Mouse (Mus musculus) MEL (cell line): ENCODE data around the gene Ppp1r10. TPM values are rescaled to one million over a fixed set of nuclear protein-coding genes. Genes with fewer than 3 reads are reported as not detected.

Experiments
- DNase-seq: peaks from one replicate; pipeline ENCODE4 v3.0.0; 2011; ENCODE audit warnings: low read depth, low spot score
- H3K27ac ChIP-seq: 2 replicates; pipeline ENCODE4 v1.5.1; 2012; ENCODE audit warnings: low read depth, mild to moderate bottlenecking, control low read depth, low read length, moderate library complexity; ENCODE audit not compliant: control insufficient read depth
- H3K27me3 ChIP-seq, 2 experiments: fragments of 150-350 bp in 1 of 2; sonication (generic) in 1 of 2; 2 replicates each; pipeline ENCODE4 v1.6.1; 2012; ENCODE audit warnings: low read length in 2 of 2, mild to moderate bottlenecking in 2 of 2, improper control_type of control experiment in 1 of 2, moderate library complexity in 1 of 2; ENCODE audit not compliant: insufficient read depth in 2 of 2, control insufficient read depth in 1 of 2
- H3K36me3 ChIP-seq, 2 experiments: 2 replicates each; pipeline ENCODE4 v1.6.1; 2012 to 2014; ENCODE audit warnings: low read length in 2 of 2, improper control_type of control experiment in 1 of 2, inconsistent platforms in 1 of 2, mild to moderate bottlenecking in 1 of 2; ENCODE audit not compliant: insufficient read depth in 2 of 2, control insufficient read depth in 1 of 2
- H3K4me1 ChIP-seq, 2 experiments: fragments of 150-350 bp in 1 of 2; sonication (generic) in 1 of 2; 2 replicates each; pipeline ENCODE4 v1.6.1; 2012; ENCODE audit warnings: low read length in 2 of 2, improper control_type of control experiment in 1 of 2, mild to moderate bottlenecking in 1 of 2; ENCODE audit not compliant: insufficient read depth in 2 of 2, control insufficient read depth in 1 of 2
- H3K4me3 ChIP-seq, 2 experiments: fragments of 150-350 bp in 1 of 2; sonication (generic) in 1 of 2; 2 replicates each; pipeline ENCODE4 v1.5.1; 2012; ENCODE audit warnings: low read depth in 2 of 2, low read length in 2 of 2, mild to moderate bottlenecking in 2 of 2, moderate library complexity in 2 of 2, control low read depth in 1 of 2, improper control_type of control experiment in 1 of 2; ENCODE audit not compliant: control insufficient read depth in 1 of 2, insufficient read depth in 1 of 2
- H3K79me2 ChIP-seq: 2 replicates; pipeline ENCODE4 v1.6.1; 2012; ENCODE audit warnings: mild to moderate bottlenecking, low read length, moderate library complexity; ENCODE audit not compliant: control insufficient read depth, poor library complexity, insufficient read depth
- H3K9ac ChIP-seq: 2 replicates; pipeline ENCODE4 v1.6.1; 2012; ENCODE audit warnings: low read depth, mild to moderate bottlenecking, control low read depth, low read length, moderate library complexity; ENCODE audit not compliant: control insufficient read depth, poor library complexity, severe bottlenecking
- H3K9me3 ChIP-seq: fragments of 150-350 bp; sonication (generic); replicated peaks from 2 replicates; pipeline ENCODE4 v1.6.1; 2012; ENCODE audit warnings: mild to moderate bottlenecking, low read length, improper control_type of control experiment, moderate library complexity; ENCODE audit not compliant: insufficient read depth
- BHLHE40 ChIP-seq: IDR thresholded peaks from 2 replicates; pipeline ENCODE4 v1.6.1; 2012; ENCODE audit warnings: low read depth, mild to moderate bottlenecking, inconsistent platforms, low read length, improper control_type of control experiment, borderline replicate concordance
- CHD1 ChIP-seq: IDR thresholded peaks from 2 replicates; pipeline ENCODE4 v1.6.1; 2012; ENCODE audit warnings: low read depth, mild to moderate bottlenecking, inconsistent platforms, low read length, improper control_type of control experiment
- CHD2 ChIP-seq: IDR thresholded peaks from 2 replicates; pipeline ENCODE4 v1.6.1; 2011; ENCODE audit warnings: low read length, improper control_type of control experiment
- E2F4 ChIP-seq: IDR thresholded peaks from 2 replicates; pipeline ENCODE4 v1.6.1; 2011; ENCODE audit warnings: low read depth, low read length, improper control_type of control experiment, borderline replicate concordance
- ETS1 ChIP-seq: IDR thresholded peaks from 2 replicates; pipeline ENCODE4 v1.6.1; 2012; ENCODE audit warnings: low read depth, mild to moderate bottlenecking, inconsistent platforms, low read length, improper control_type of control experiment, moderate library complexity
- GATA1 ChIP-seq: IDR thresholded peaks from 2 replicates; pipeline ENCODE4 v1.6.1; 2011; ENCODE audit warnings: low read depth, low read length, improper control_type of control experiment
- HCFC1 ChIP-seq: IDR thresholded peaks from 2 replicates; pipeline ENCODE4 v1.6.1; 2012; ENCODE audit warnings: low read depth, mild to moderate bottlenecking, inconsistent platforms, low read length, improper control_type of control experiment, moderate library complexity
- MAFK ChIP-seq: IDR thresholded peaks from 2 replicates; pipeline ENCODE4 v1.6.1; 2011; ENCODE audit warnings: low read depth, mild to moderate bottlenecking, low read length, improper control_type of control experiment, borderline replicate concordance
- MAX ChIP-seq: IDR thresholded peaks from 2 replicates; pipeline ENCODE4 v1.6.1; 2011; ENCODE audit warnings: low read length, improper control_type of control experiment
- MAZ ChIP-seq: IDR thresholded peaks from 2 replicates; pipeline ENCODE4 v1.6.1; 2012; ENCODE audit warnings: low read depth, mild to moderate bottlenecking, inconsistent platforms, low read length, improper control_type of control experiment
- MEF2A ChIP-seq: IDR thresholded peaks from 2 replicates; pipeline ENCODE4 v1.6.1; 2014; ENCODE audit warnings: low read depth, mild to moderate bottlenecking, inconsistent platforms, low read length, improper control_type of control experiment; ENCODE audit not compliant: poor library complexity, insufficient replicate concordance, severe bottlenecking; ENCODE audit errors: extremely low read depth
- MXI1 ChIP-seq: IDR thresholded peaks from 2 replicates; pipeline ENCODE4 v1.6.1; 2011; ENCODE audit warnings: mild to moderate bottlenecking, low read depth, low read length, improper control_type of control experiment
- NELFE ChIP-seq: IDR thresholded peaks from 2 replicates; pipeline ENCODE4 v1.6.1; 2011; ENCODE audit warnings: low read depth, low read length, improper control_type of control experiment
- NRF1 ChIP-seq: IDR thresholded peaks from 2 replicates; pipeline ENCODE4 v1.6.1; 2014; ENCODE audit warnings: low read depth, mild to moderate bottlenecking, inconsistent platforms, low read length, improper control_type of control experiment, moderate library complexity; ENCODE audit not compliant: poor library complexity, insufficient read depth, severe bottlenecking
- POLR2AphosphoS2 ChIP-seq: IDR thresholded peaks from 2 replicates; pipeline ENCODE4 v1.6.1; 2011; ENCODE audit warnings: low read length, improper control_type of control experiment
- POLR2AphosphoS5 ChIP-seq: IDR thresholded peaks from 2 replicates; pipeline ENCODE4 v1.6.1; 2012; ENCODE audit warnings: low read depth, borderline replicate concordance, mild to moderate bottlenecking, inconsistent platforms, low read length, moderate library complexity, mixed read lengths
- RAD21 ChIP-seq: IDR thresholded peaks from 2 replicates; pipeline ENCODE4 v1.6.1; 2011; ENCODE audit warnings: mild to moderate bottlenecking, low read depth, low read length, improper control_type of control experiment
- RCOR1 ChIP-seq: IDR thresholded peaks from 2 replicates; pipeline ENCODE4 v1.6.1; 2012; ENCODE audit warnings: low read depth, mild to moderate bottlenecking, inconsistent platforms, low read length, improper control_type of control experiment
- SIN3A ChIP-seq: IDR thresholded peaks from 2 replicates; pipeline ENCODE4 v1.6.1; 2012; ENCODE audit warnings: low read length, improper control_type of control experiment, inconsistent platforms
- SMC3 ChIP-seq: IDR thresholded peaks from 2 replicates; pipeline ENCODE4 v1.6.1; 2011; ENCODE audit warnings: low read depth, low read length, improper control_type of control experiment
- TAL1 ChIP-seq: IDR thresholded peaks from 2 replicates; pipeline ENCODE4 v1.6.1; 2012; ENCODE audit warnings: mild to moderate bottlenecking, inconsistent platforms, low read length, moderate library complexity, mixed read lengths
- TCF12 ChIP-seq: IDR thresholded peaks from 2 replicates; pipeline ENCODE4 v1.6.1; 2014; ENCODE audit warnings: low read depth, mild to moderate bottlenecking, inconsistent platforms, low read length, improper control_type of control experiment, moderate library complexity
- USF1 ChIP-seq: IDR thresholded peaks from 2 replicates; pipeline ENCODE4 v1.6.1; 2014; ENCODE audit warnings: low read depth, mild to moderate bottlenecking, inconsistent platforms, low read length, improper control_type of control experiment, moderate library complexity
- USF2 ChIP-seq, 2 experiments: IDR thresholded peaks; 2 replicates each; pipeline ENCODE4 v1.6.1; 2011 to 2012; ENCODE audit warnings: improper control_type of control experiment in 2 of 2, low read length in 2 of 2, borderline replicate concordance in 1 of 2, inconsistent platforms in 1 of 2, low read depth in 1 of 2, mild to moderate bottlenecking in 1 of 2; ENCODE audit not compliant: insufficient read depth in 1 of 2
- ZC3H11A ChIP-seq: IDR thresholded peaks from 2 replicates; pipeline ENCODE4 v1.6.1; 2012; ENCODE audit warnings: low read depth, mild to moderate bottlenecking, inconsistent platforms, low read length, improper control_type of control experiment
- ZKSCAN1 ChIP-seq: IDR thresholded peaks from 2 replicates; pipeline ENCODE4 v1.6.1; 2012; ENCODE audit warnings: low read depth, mild to moderate bottlenecking, inconsistent platforms, low read length, improper control_type of control experiment, moderate library complexity
- ZMIZ1 ChIP-seq: IDR thresholded peaks from 2 replicates; pipeline ENCODE4 v1.6.1; 2012; ENCODE audit warnings: low read depth, mild to moderate bottlenecking, inconsistent platforms, low read length, improper control_type of control experiment, moderate library complexity
- polyA plus RNA-seq, 2 experiments: library from polyadenylated mRNA; stranded (reverse) in 1 of 2; unstranded in 1 of 2; fragments of >175 nt in 1 of 2; fragments of >200 nt in 1 of 2; gene quantifications; 2 replicates each; pipeline versions ENCODE4 v1.2.1 to v1.2.4; 2012; ENCODE audit warnings: low replicate concordance in 2 of 2, low read depth in 1 of 2; ENCODE audit not compliant: insufficient read length in 2 of 2, insufficient read depth in 1 of 2, missing spikeins in 1 of 2
- total RNA-seq: library from RNA; depleted of rRNA; stranded (reverse); fragments of 300-350 nt; gene quantifications from 2 replicates; pipeline ENCODE4 v1.2.3, GENCODE M21; 2012

Gene Ppp1r10
- total and polyA plus RNA-seq, 3 experiments = 25.3 to 61.4 TPM; not detected in 1

DNA sequence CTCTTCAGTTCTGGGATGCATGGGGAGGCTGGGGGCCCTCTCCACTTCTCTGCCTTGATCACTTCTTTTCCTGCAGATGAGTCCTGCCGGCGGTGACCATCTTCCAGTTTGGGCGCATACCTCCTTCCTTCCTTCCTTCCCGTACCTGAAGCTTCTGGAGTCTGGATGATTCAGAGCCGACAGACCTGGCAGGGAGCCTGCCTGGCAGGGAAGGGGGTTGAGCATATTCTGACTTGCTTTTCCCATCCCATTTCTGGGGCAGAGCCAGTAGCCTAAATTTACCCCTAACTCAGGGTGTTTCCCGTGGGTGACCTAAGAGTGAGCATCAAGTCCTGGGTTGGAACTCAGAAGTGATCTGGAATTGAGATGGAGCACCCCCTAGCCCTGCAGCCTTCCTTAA is 41.5 kb upstream of the Ppp1r10 start:
- Histone ChIP-seq H3K4me1 (peaks cover 0 to 14% of the 10 kb centered on the region in 2 experiments; a peak in 3 of 4 replicates), H3K9ac (no peak overlapping the region), H3K27ac (peak overlapping the region; percentile 65), H3K27me3 (no peaks in the 10 kb centered on the region), H3K9me3 (no peaks in the 10 kb centered on the region), H3K36me3 (peaks cover 0 to 14% of the 10 kb centered on the region in 2 experiments; a peak in 2 of 4 replicates), H3K4me3 (no peak overlapping the region), H3K79me2 (peaks cover 5% of the 10 kb centered on the region)
- TF ChIP-seq MXI1 (no peak), RAD21 (no peak), BHLHE40 (no peak), CHD1 (no peak), POLR2AphosphoS5 (no peak), CHD2 (no peak), USF2 (IDR thresholded peaks at IDR 0.05; ENCODE audit: borderline replicate concordance in 1 of 2, insufficient read depth in 1 of 2, low read depth in 1 of 2, low read length in 2 of 2) (no peak), ZMIZ1 (no peak), HCFC1 (no peak), RCOR1 (no peak), MAX (no peak), MAFK (no peak), GATA1 (no peak)
- DNase-seq = no peak

DNA sequence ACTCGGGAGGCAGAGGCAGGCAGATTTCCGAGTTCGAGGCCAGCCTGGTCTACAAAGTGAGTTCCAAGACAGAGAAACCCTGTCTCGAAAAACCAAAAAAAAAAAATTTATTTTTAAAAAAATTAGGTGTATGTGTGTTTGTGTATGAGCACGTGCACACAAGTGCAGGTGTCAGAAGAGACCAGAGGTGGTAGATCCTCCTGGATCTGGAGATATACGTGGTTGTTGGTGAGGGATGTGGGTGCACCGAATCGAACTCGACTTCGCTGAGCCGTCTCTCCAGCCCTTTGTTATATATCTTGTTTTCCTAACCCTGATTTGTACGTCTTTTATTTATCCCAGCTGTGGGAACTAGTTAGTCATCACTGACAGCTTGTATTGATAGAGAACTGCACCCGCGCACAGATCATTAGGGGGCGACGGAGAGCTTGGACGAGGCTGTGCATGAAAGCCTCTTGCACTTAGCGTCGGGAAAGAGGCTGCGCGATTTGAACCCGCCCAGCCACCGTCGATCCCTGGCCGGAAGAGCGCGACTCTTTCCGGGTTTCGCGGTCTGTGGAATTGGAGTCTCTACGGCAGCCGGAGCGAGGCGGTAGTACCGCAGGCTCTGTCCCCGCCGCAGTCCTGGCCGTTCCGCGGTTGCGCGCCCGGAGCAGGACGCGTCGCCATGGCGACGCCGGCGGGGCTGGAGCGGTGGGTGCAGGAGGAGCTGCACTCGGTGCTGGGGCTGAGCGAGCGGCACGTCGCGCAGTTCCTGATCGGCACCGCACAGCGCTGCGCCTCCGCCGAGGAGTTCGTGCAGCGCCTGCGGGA is 36.8 kb upstream of the Ppp1r10 start, which contains the start of gene Dhx16:
Gene Dhx16 (plus strand): TSS at position 575 of the 813 bp plus-strand sequence.
- Histone ChIP-seq H3K4me3 (peak within 1 kb of the TSS; percentile 87 to 92), H3K36me3 (peaks cover 0 to 8% of the 10 kb centered on the region in 2 experiments; a peak in 3 of 4 replicates), H3K9me3 (no peaks in the 10 kb centered on the region), H3K27ac (peak within 1 kb of the TSS; percentile 54), H3K4me1 (peaks cover 2 to 12% of the 10 kb centered on the region in 2 experiments; a peak in 3 of 4 replicates), H3K9ac (peak within 1 kb of the TSS; percentile 89), H3K79me2 (peaks cover 14% of the 10 kb centered on the region), H3K27me3 (no peaks in the 10 kb centered on the region)
- peak; percentile 98 for DNase-seq
- TF ChIP-seq GATA1 = peak; percentile 42; the same call in 1 of the 2 replicates
- no peak for TF ChIP-seq CHD2
- peak; percentile 70 for TF ChIP-seq NELFE
- TF ChIP-seq RAD21 = peak; percentile 56
- peak; percentile 32 for TF ChIP-seq ZC3H11A
- TF ChIP-seq ZKSCAN1 = 0 out of 2 replicates have a peak, but pooled peaks have one; percentile 45
- peak; percentile 61 for TF ChIP-seq NRF1
- peak; percentile 37; the same call in 1 of the 2 replicates for TF ChIP-seq POLR2AphosphoS2
- TF ChIP-seq MEF2A = 0 out of 2 replicates have a peak, but pooled peaks have one; percentile 23
- peak; percentile 20; the same call in 1 of the 2 replicates for TF ChIP-seq MAZ
- TF ChIP-seq SMC3 = peak; percentile 72
- peak; percentile 97 for TF ChIP-seq SIN3A
- TF ChIP-seq USF1 = 0 out of 2 replicates have a peak, but pooled peaks have one; percentile 20
- peak; percentile 46; the same call in 1 of the 2 replicates for TF ChIP-seq TCF12
- no peak for TF ChIP-seq BHLHE40
- no peak for TF ChIP-seq USF2 (IDR thresholded peaks at IDR 0.05; ENCODE audit: borderline replicate concordance in 1 of 2, insufficient read depth in 1 of 2, low read depth in 1 of 2, low read length in 2 of 2)
- TF ChIP-seq TAL1 = no peak
- peak; percentile 25; the same call in 1 of the 2 replicates for TF ChIP-seq E2F4
- TF ChIP-seq POLR2AphosphoS5 = no peak
- TF ChIP-seq MAFK = no peak
- TF ChIP-seq ETS1 = peak; percentile 67
